Mouse (Mus musculus) liver, embryonic 15.5 days (tissue): ENCODE measurements around the gene Adgrl1. TPM values are rescaled to one million over a fixed set of nuclear protein-coding genes. Genes with fewer than 3 reads are reported as not detected.

Experiments
- ATAC-seq: fragments of 200-750 bp; cut with Nextera tagmentation; 2 replicates; pipeline ENCODE4 v1.8.0; 2017; ENCODE audit warnings: moderate number of reproducible peaks, mild to moderate bottlenecking, moderate library complexity; ENCODE audit not compliant: insufficient read depth
- H3K27ac ChIP-seq: fragments of 300-500 bp; sonication (generic); replicated peaks from 2 replicates; pipeline ENCODE4 v1.5.1; 2015; ENCODE audit warnings: mild to moderate bottlenecking, inconsistent platforms
- H3K27me3 ChIP-seq: fragments of 300-500 bp; sonication (generic); 2 replicates; pipeline ENCODE4 v1.6.1; 2015; ENCODE audit warnings: mild to moderate bottlenecking, inconsistent platforms
- H3K36me3 ChIP-seq: fragments of 300-500 bp; sonication (generic); replicated peaks from 2 replicates; pipeline ENCODE4 v1.6.1; 2015; ENCODE audit warnings: moderate library complexity, mild to moderate bottlenecking, inconsistent platforms
- H3K4me1 ChIP-seq: fragments of 300-500 bp; sonication (generic); replicated peaks from 2 replicates; pipeline ENCODE4 v1.6.1; 2015; ENCODE audit warnings: inconsistent platforms
- H3K4me2 ChIP-seq: fragments of 300-500 bp; sonication (generic); 2 replicates; pipeline ENCODE4 v1.6.1; 2015; ENCODE audit warnings: moderate library complexity, mild to moderate bottlenecking, inconsistent platforms
- H3K4me3 ChIP-seq: fragments of 300-500 bp; sonication (generic); replicated peaks from 2 replicates; pipeline ENCODE4 v1.5.1; 2015; ENCODE audit warnings: mild to moderate bottlenecking, inconsistent platforms
- H3K9ac ChIP-seq: fragments of 300-500 bp; sonication (generic); 2 replicates; pipeline ENCODE4 v1.6.1; 2015; ENCODE audit warnings: moderate library complexity, mild to moderate bottlenecking, inconsistent platforms
- H3K9me3 ChIP-seq: fragments of 300-500 bp; sonication (generic); replicated peaks from 2 replicates; pipeline ENCODE4 v1.6.1; 2016; ENCODE audit warnings: inconsistent platforms
- WGBS: fragments of 180-500 bp; shearing (Covaris S2); methylation state at CpG from one replicate; pipeline ENCODE4 v1.1.7; 2015; ENCODE audit warnings: mixed read lengths; ENCODE audit not compliant: insufficient replicate concordance; 5-methylcytosine and 5-hydroxymethylcytosine counted together
- polyA plus RNA-seq: library from polyadenylated mRNA; unstranded; fragments of >200 nt; fragmentation: Nextera tagmentation; extraction: Ambion mirVana; gene quantifications from 2 replicates; pipeline ENCODE4 v1.2.1, GENCODE M21; 2015

Adgrl1 gene
- polyA plus RNA-seq, 1 experiment from 2014 or later: 1.1 TPM

GRCm38 (mm10) chr8:83902961-83903666 is 3.2 kb downstream of the Adgrl1 start:
- WGBS: 24% methylated on average over 13 of the region's 13 CpGs
- no peak overlapping the region for H3K4me2 ChIP-seq
- H3K27ac ChIP-seq: no peak overlapping the region
- peaks cover 44% of the 10 kb centered on the region for H3K4me1 ChIP-seq
- H3K9me3 ChIP-seq: no peaks in the 10 kb centered on the region
- H3K9ac ChIP-seq: no peak overlapping the region
- peaks cover 51% of the 10 kb centered on the region for H3K27me3 ChIP-seq
- no peaks in the 10 kb centered on the region for H3K36me3 ChIP-seq
- no peak for ATAC-seq
- no peak overlapping the region for H3K4me3 ChIP-seq

- Histone ChIP-seq H3K27me3 (no peaks in the 10 kb centered on the region), H3K9me3 (no peaks in the 10 kb centered on the region), H3K4me1 (peaks cover 5% of the 10 kb centered on the region; the same call in 1 of the 2 replicates), H3K27ac (no peak overlapping the region), H3K36me3 (no peaks in the 10 kb centered on the region), H3K9ac (no peak overlapping the region), H3K4me3 (no peak overlapping the region), H3K4me2 (no peak overlapping the region)
- no peak for ATAC-seq
- WGBS: 66% methylated on average over 6 of the region's 6 CpGs
Observed at GRCm38 (mm10) chr8:83908583-83908982, 8.7 kb downstream of the Adgrl1 start.

- ATAC-seq: no peak
- no peaks in the 10 kb centered on the region for H3K36me3 ChIP-seq
- no peaks in the 10 kb centered on the region for H3K9me3 ChIP-seq
- no peak overlapping the region for H3K4me2 ChIP-seq
- H3K4me3 ChIP-seq: no peak overlapping the region
- H3K27me3 ChIP-seq: no peaks in the 10 kb centered on the region
- H3K27ac ChIP-seq: no peak overlapping the region
- H3K4me1 ChIP-seq: peaks cover 10% of the 10 kb centered on the region
- no peak overlapping the region for H3K9ac ChIP-seq
- WGBS: 49% methylated on average over 8 of the region's 8 CpGs
Observed at GRCm38 (mm10) chr8:83909311-83909710, 9.4 kb downstream of the Adgrl1 start.

- no peak overlapping the region for H3K4me3 ChIP-seq
- no peak for ATAC-seq
- H3K27ac ChIP-seq: no peak overlapping the region
- no peak overlapping the region for H3K4me2 ChIP-seq
- H3K36me3 ChIP-seq: no peaks in the 10 kb centered on the region
- 57% methylated on average over 5 of the region's 5 CpGs for WGBS
- no peak overlapping the region for H3K9ac ChIP-seq
- no peaks in the 10 kb centered on the region for H3K27me3 ChIP-seq
- H3K4me1 ChIP-seq: peaks cover 17% of the 10 kb centered on the region
- no peaks in the 10 kb centered on the region for H3K9me3 ChIP-seq
Observed at GRCm38 (mm10) chr8:83911809-83912731, 12.2 kb downstream of the Adgrl1 start.

- WGBS: 17% methylated on average over 3 of the region's 3 CpGs
- no peak overlapping the region for H3K4me3 ChIP-seq
- no peak for ATAC-seq
- no peak overlapping the region for H3K27ac ChIP-seq
- H3K9ac ChIP-seq: no peak overlapping the region
- peaks cover 36% of the 10 kb centered on the region for H3K4me1 ChIP-seq
- no peaks in the 10 kb centered on the region for H3K27me3 ChIP-seq
- H3K4me2 ChIP-seq: no peak overlapping the region
- no peaks in the 10 kb centered on the region for H3K9me3 ChIP-seq
- no peaks in the 10 kb centered on the region for H3K36me3 ChIP-seq
Observed at GRCm38 (mm10) chr8:83914232-83914631, 14.3 kb downstream of the Adgrl1 start.

GRCm38 (mm10) chr8:83914860-83915259 is 15.0 kb downstream of the Adgrl1 start:
- H3K27me3 ChIP-seq: no peaks in the 10 kb centered on the region
- H3K4me1 ChIP-seq: peaks cover 40% of the 10 kb centered on the region
- no peaks in the 10 kb centered on the region for H3K9me3 ChIP-seq
- no peak overlapping the region for H3K27ac ChIP-seq
- no peak for ATAC-seq
- no peaks in the 10 kb centered on the region for H3K36me3 ChIP-seq
- H3K9ac ChIP-seq: no peak overlapping the region
- 23% methylated on average over 5 of the region's 5 CpGs for WGBS
- H3K4me2 ChIP-seq: no peak overlapping the region
- H3K4me3 ChIP-seq: no peak overlapping the region

- Histone ChIP-seq H3K9me3 (no peaks in the 10 kb centered on the region), H3K4me1 (peaks cover 40% of the 10 kb centered on the region), H3K9ac (no peak overlapping the region), H3K27me3 (no peaks in the 10 kb centered on the region), H3K36me3 (no peaks in the 10 kb centered on the region), H3K27ac (no peak overlapping the region), H3K4me2 (no peak overlapping the region), H3K4me3 (no peak overlapping the region)
- ATAC-seq: no peak
- 50% methylated on average over 5 of the region's 5 CpGs for WGBS
Observed at GRCm38 (mm10) chr8:83916015-83916414, 16.1 kb downstream of the Adgrl1 start.

- WGBS: 50% methylated on average over 6 of the region's 6 CpGs
- H3K36me3 ChIP-seq: no peaks in the 10 kb centered on the region
- H3K4me3 ChIP-seq: no peak overlapping the region
- H3K27ac ChIP-seq: no peak overlapping the region
- H3K9ac ChIP-seq: no peak overlapping the region
- H3K4me2 ChIP-seq: no peak overlapping the region
- peaks cover 40% of the 10 kb centered on the region for H3K4me1 ChIP-seq
- ATAC-seq: no peak
- H3K27me3 ChIP-seq: no peaks in the 10 kb centered on the region
- H3K9me3 ChIP-seq: no peaks in the 10 kb centered on the region
Observed at GRCm38 (mm10) chr8:83917566-83917965, 17.7 kb downstream of the Adgrl1 start.

DNA sequence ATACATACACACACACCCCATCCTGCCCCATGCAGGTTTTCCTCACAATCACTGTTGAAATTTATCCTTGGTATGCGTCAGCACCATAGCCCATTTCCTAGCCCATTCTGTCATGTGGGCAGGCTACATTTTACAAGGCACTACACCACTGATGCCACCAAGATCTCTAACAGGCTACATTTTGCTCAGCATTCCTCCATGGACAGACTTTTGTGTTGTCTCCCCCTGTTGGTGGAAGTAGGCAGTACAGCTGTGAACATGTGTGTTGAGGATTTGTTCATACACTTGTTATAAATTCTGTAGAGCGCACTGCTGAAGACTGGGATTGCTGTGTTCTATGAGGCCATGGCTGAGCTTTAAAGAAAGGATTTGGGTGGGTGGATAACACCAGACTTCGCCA is 21.7 kb downstream of the Adgrl1 start:
- Histone ChIP-seq H3K27ac (no peak overlapping the region), H3K36me3 (no peaks in the 10 kb centered on the region), H3K9ac (no peak overlapping the region), H3K4me2 (no peak overlapping the region), H3K4me1 (peaks cover 23% of the 10 kb centered on the region), H3K9me3 (no peaks in the 10 kb centered on the region), H3K4me3 (no peak overlapping the region), H3K27me3 (no peaks in the 10 kb centered on the region)
- WGBS: 60% methylated on average over 3 of the region's 3 CpGs
- no peak for ATAC-seq

DNA sequence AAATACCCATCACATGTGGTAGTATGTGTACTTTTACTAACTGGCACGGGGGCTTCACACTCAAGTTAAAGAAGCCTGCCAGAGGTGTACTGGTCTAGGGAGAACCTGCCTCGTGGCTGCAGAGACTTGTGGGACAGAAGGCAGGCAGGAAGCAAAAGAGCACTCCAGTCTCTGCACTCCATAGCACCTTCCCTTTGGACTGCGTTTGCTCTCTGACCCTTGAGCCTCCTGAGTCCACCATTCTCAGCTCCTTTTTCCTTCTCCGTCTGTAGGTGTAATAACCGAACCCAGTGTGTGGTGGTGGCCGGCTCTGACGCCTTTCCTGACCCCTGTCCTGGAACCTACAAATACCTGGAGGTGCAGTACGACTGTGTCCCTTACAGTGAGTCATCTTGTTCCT is 22.8 kb downstream of the Adgrl1 start:
- Histone ChIP-seq H3K4me1 (peaks cover 17% of the 10 kb centered on the region), H3K27me3 (no peaks in the 10 kb centered on the region), H3K4me2 (no peak overlapping the region), H3K4me3 (no peak overlapping the region), H3K27ac (no peak overlapping the region), H3K9me3 (no peaks in the 10 kb centered on the region), H3K36me3 (no peaks in the 10 kb centered on the region), H3K9ac (no peak overlapping the region)
- no peak for ATAC-seq
- WGBS: 72% methylated on average over 8 of the region's 8 CpGs

DNA sequence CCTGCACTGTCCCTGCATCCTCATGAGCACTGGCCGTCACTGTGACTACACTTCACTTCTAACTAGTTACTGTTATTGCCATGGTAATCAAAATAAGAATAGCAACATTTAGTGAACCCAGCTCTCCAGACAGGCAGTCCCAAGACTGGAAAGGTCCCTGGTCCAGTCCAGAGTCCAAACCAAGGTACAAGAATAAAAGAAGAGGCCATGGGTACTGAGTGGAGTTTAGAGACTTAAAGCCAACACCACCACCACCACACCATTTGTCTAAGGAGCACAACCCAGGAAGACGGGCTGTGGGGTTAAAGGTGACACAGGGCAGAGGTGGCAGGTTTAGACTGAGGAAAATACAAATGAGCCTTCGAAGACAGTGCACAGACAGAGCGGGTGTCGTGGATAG is 24.7 kb downstream of the Adgrl1 start:
- Histone ChIP-seq H3K4me2 (no peak overlapping the region), H3K9ac (no peak overlapping the region), H3K4me3 (no peak overlapping the region), H3K4me1 (no peaks in the 10 kb centered on the region), H3K36me3 (no peaks in the 10 kb centered on the region), H3K27me3 (no peaks in the 10 kb centered on the region), H3K27ac (no peak overlapping the region), H3K9me3 (no peaks in the 10 kb centered on the region)
- 70% methylated on average over 5 of the region's 5 CpGs for WGBS
- no peak for ATAC-seq
